Comparison of ENCODE assay signal across 8 mouse cellular contexts in genomic region chr9:118926111-118926650, GRCm38 (mm10). TPM values are rescaled to one million over a fixed set of nuclear protein-coding genes. Genes with fewer than 3 reads are reported as not detected.
DNase-seq lines count a peak whose midpoint lies in the region; ATAC-seq lines count a peak whose summit lies in the region.

TSS of gene Ctdspl (plus strand) at chr9:118926453.

- no peaks in the 10 kb centered on the region for H3K36me3 ChIP-seq in hindbrain, embryonic 15.5 days
- H3K36me3 ChIP-seq in megakaryocyte, embryonic 14.5 days (replicated peaks; ENCODE audit: low read length) = peaks cover 33% of the 10 kb centered on the region

- no peaks in the 10 kb centered on the region for H3K27me3 ChIP-seq in hindbrain, embryonic 15.5 days
- peaks cover 10% of the 10 kb centered on the region for H3K27me3 ChIP-seq in megakaryocyte, embryonic 14.5 days (replicated peaks)

- WGBS in hindbrain, embryonic 15.5 days = under 1% methylated on average over 32 of the region's 73 CpGs

- DNase-seq in T-cell, adult 2 months (ENCODE audit: low spot score) = peak; percentile 24
- DNase-seq in cerebellum, adult 8-10 months = peak; percentile 48
- DNase-seq in frontal cortex, postnatal 25 days (ENCODE audit: low spot score in 2 of 2) = peak; percentile 47 to 48
- peak in 1 of 2 experiments; percentile 81 for DNase-seq in left cerebral cortex, postnatal 10 days (ENCODE audit: extremely low spot score in 1 of 2, low spot score in 2 of 2)
- peak; percentile 79 for DNase-seq in right cerebral cortex, postnatal 25 days
- DNase-seq in natural killer cell, adult 2 months (ENCODE audit: low spot score in 2 of 2) = no peak

- peak; percentile 59 for ATAC-seq in hindbrain, embryonic 15.5 days (ENCODE audit: low FRiP score, low read depth)

- intact Hi-C loops in left cerebral cortex, postnatal 10 days (cut with DNase I) = loop anchor here (5.0 kb wide), 2 partner anchors 56 to 106 kb away; no protein-coding TSS in a partner anchor

- H3K27ac ChIP-seq in hindbrain, embryonic 15.5 days (replicated peaks) = peak within 1 kb of the TSS; percentile 89

- peak within 1 kb of the TSS; percentile 89 for H3K4me3 ChIP-seq in hindbrain, embryonic 15.5 days
- peak within 1 kb of the TSS; percentile 100 for H3K4me3 ChIP-seq in megakaryocyte, embryonic 14.5 days (replicated peaks)

- no peaks in the 10 kb centered on the region for H3K9me3 ChIP-seq in hindbrain, embryonic 15.5 days
- no peaks in the 10 kb centered on the region for H3K9me3 ChIP-seq in megakaryocyte, embryonic 14.5 days

- peaks cover 40% of the 10 kb centered on the region for H3K4me1 ChIP-seq in hindbrain, embryonic 15.5 days (replicated peaks)
- H3K4me1 ChIP-seq in megakaryocyte, embryonic 14.5 days = peaks cover 72% of the 10 kb centered on the region

- H3K4me2 ChIP-seq in hindbrain, embryonic 15.5 days = peak within 1 kb of the TSS; percentile 99

- H3K9ac ChIP-seq in hindbrain, embryonic 15.5 days = peak within 1 kb of the TSS; percentile 75

RNA-seq across cellular contexts. Expression of gene Ctdspl, which starts in this region (rescaled TPM):
- 8.9 and 9.6 TPM in 2 replicates for polyA plus RNA-seq in hindbrain, embryonic 15.5 days (2015; fragmentation: Nextera tagmentation; extraction: Ambion mirVana)
- 10 to 100 TPM; 18.6 to 25.5 TPM for total RNA-seq in left cerebral cortex, postnatal 10 days (2021)
- polyA plus RNA-seq in megakaryocyte, embryonic 14.5 days (2012; ENCODE audit: insufficient read depth, low replicate concordance) = 4.2 and 6.0 TPM in 2 replicates

Comparison
In these comparisons a context has a peak if more than half of its experiments do, and no peak if none do; other contexts are left out.
1. DNase-seq: peak in T-cell, adult 2 months (single experiment), cerebellum, adult 8-10 months (single experiment), frontal cortex, postnatal 25 days (2 of 2) and right cerebral cortex, postnatal 25 days (single experiment); none in natural killer cell, adult 2 months (0 of 2).